Mouse (Mus musculus) thymus, adult 2 months (tissue): ENCODE data around the gene 2300002M23Rik.

Source experiments
- CTCF ChIP-seq: fragments of 200-500 bp; IDR thresholded peaks from 2 replicates; pipeline ENCODE4 v1.5.1; 2012; ENCODE audit warnings: mild to moderate bottlenecking, control low read depth, low read length, moderate library complexity, borderline replicate concordance; ENCODE audit not compliant: control insufficient read depth, poor library complexity, insufficient read depth; ENCODE audit errors: extremely low read depth
- POLR2A ChIP-seq: fragments of 200-500 bp; IDR thresholded peaks from 2 replicates; pipeline ENCODE4 v1.6.1; 2012; ENCODE audit warnings: mild to moderate bottlenecking, low read length, control low read depth, moderate library complexity; ENCODE audit not compliant: control insufficient read depth, poor library complexity, insufficient read depth; ENCODE audit errors: extremely low read depth

DNA sequence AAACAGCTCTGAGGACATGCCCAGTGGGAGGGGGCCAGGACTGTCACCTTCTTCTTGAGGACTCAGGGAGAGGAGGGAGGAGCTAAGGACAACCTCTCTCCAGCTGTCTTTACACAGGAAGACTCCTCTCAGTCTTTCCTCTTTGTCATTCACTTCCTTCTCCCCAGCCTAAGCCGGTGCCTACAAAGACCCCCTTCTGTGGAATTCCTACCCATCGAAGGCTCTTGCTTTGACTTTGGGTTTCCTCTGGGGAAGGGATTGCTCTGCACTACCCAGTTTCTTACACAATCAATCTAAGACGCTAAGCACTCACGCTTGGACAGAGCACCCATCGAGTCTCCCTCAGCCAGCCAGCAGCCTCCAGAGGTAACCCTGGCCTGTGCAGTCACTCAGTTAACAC, 18.6 kb upstream of the 2300002M23Rik start:
- no peak for TF ChIP-seq POLR2A
- no peak for TF ChIP-seq CTCF
